Comparison of ENCODE assay signal across 17 mouse cellular contexts in genomic region chr4:152022506-152022905, GRCm38 (mm10). TPM values are rescaled to one million over a fixed set of nuclear protein-coding genes. Genes with fewer than 3 reads are reported as not detected.
"Had no signal": no experiment of that assay in that cellular context is flagged by ENCODE, and none has a peak within 500 bp of the region (broad histone marks: within the 10 kb centered on the region; RNA-seq: fewer than 3 reads in every experiment).

No protein-coding gene starts in this region.

- H3K4me3 ChIP-seq: limb, embryonic 12.5 days; midbrain, embryonic 10.5 days; myocyte; neural tube, embryonic 15.5 days had no signal

- H3K27me3 ChIP-seq: limb, embryonic 12.5 days; neural tube, embryonic 15.5 days had no signal

- DNase-seq: kidney, adult 9 months; kidney, postnatal 36 days; layer of hippocampus, adult 9-11 months; layer of hippocampus, postnatal 36 days; lung, adult 18-20 months; lung, postnatal 4 days; midbrain, embryonic 14.5 days; right cerebral cortex, postnatal 25 days; thymus, postnatal 36 days had no signal

- H3K9me3 ChIP-seq: limb, embryonic 12.5 days; midbrain, embryonic 10.5 days; neural tube, embryonic 15.5 days had no signal

- H3K4me2 ChIP-seq: limb, embryonic 12.5 days; neural tube, embryonic 15.5 days had no signal

- H3K27ac ChIP-seq: kidney, postnatal 0 days; limb, embryonic 12.5 days; liver, embryonic 14.5 days; midbrain, embryonic 10.5 days; neural tube, embryonic 15.5 days had no signal

- H3K9ac ChIP-seq: limb, embryonic 12.5 days; liver, embryonic 14.5 days; neural tube, embryonic 15.5 days had no signal

RNA-seq across cellular contexts. Expression of gene Tas1r1, which starts 15.9 kb away (rescaled TPM):
- total RNA-seq: liver, adult 2 months had no signal
- polyA plus RNA-seq: liver, adult 2 months; small intestine, adult 2 months had no signal
